Mouse (Mus musculus): ENCODE data around the gene Ppp1r3c. TPM values are rescaled to one million over a fixed set of nuclear protein-coding genes. Genes with fewer than 3 reads are reported as not detected.

The Ppp1r3c gene
- total and polyA plus RNA-seq, 3 experiments, result not detected

GRCm38 (mm10) chr19:36714492-36714891, 22.0 kb downstream of the Ppp1r3c start:
- H3K79me2 ChIP-seq (ENCODE audit: control insufficient read depth, insufficient read depth, low read length, poor library complexity), result no peaks in the 10 kb centered on the region
- no peak overlapping the region for H3K27ac ChIP-seq (ENCODE audit: control insufficient read depth, low read depth, low read length)
- no peaks in the 10 kb centered on the region for H3K4me1 ChIP-seq (ENCODE audit: control insufficient read depth in 1 of 2, insufficient read depth in 2 of 2, low read length in 2 of 2)
- H3K9ac ChIP-seq (ENCODE audit: control insufficient read depth, low read depth, low read length, poor library complexity, severe bottlenecking), result no peak overlapping the region
- TF ChIP-seq ZNF384 (IDR thresholded peaks at IDR 0.05; ENCODE audit: low read depth, low read length) (no peak), MAX (IDR thresholded peaks at IDR 0.05; ENCODE audit: low read length) (no peak), POLR2A (IDR thresholded peaks at IDR 0.05; ENCODE audit: control insufficient read depth in 1 of 2, insufficient read depth in 1 of 2, low read depth in 1 of 2, low read length in 2 of 2, poor library complexity in 1 of 2) (no peak), CTCF (IDR thresholded peaks at IDR 0.05 in 2 of 3, conservative IDR thresholded peaks at IDR 0.05 in 1 of 3; ENCODE audit: control insufficient read depth in 1 of 3, insufficient read depth in 1 of 3, low read depth in 2 of 3, low read length in 3 of 3, poor library complexity in 1 of 3, severe bottlenecking in 1 of 3) (no peak), MAZ (IDR thresholded peaks at IDR 0.05; ENCODE audit: low read depth, low read length) (no peak), SMC3 (IDR thresholded peaks at IDR 0.05; ENCODE audit: low read depth, low read length) (no peak), TBP (IDR thresholded peaks at IDR 0.05; ENCODE audit: low read depth, low read length) (no peak)
- H3K9me3 ChIP-seq (replicated peaks; ENCODE audit: insufficient read depth, low read length), result no peaks in the 10 kb centered on the region
- 0 out of 4 replicates have a peak, but pooled peaks cover 0 to 4% of the 10 kb centered on the region in 2 experiments for H3K27me3 ChIP-seq (ENCODE audit: control insufficient read depth in 1 of 2, insufficient read depth in 2 of 2, low read length in 2 of 2)
- no peak for DNase-seq (ENCODE audit: low read depth, low spot score)
- H3K36me3 ChIP-seq (ENCODE audit: control insufficient read depth in 1 of 2, insufficient read depth in 2 of 2, low read length in 2 of 2), result no peaks in the 10 kb centered on the region
- no peak overlapping the region for H3K4me3 ChIP-seq (ENCODE audit: control insufficient read depth in 1 of 2, insufficient read depth in 1 of 2, low read depth in 2 of 2, low read length in 2 of 2)

- Histone ChIP-seq H3K36me3 (ENCODE audit: control insufficient read depth in 1 of 2, insufficient read depth in 2 of 2, low read length in 2 of 2) (no peaks in the 10 kb centered on the region), H3K4me1 (ENCODE audit: control insufficient read depth in 1 of 2, insufficient read depth in 2 of 2, low read length in 2 of 2) (no peaks in the 10 kb centered on the region), H3K9ac (ENCODE audit: control insufficient read depth, low read depth, low read length, poor library complexity, severe bottlenecking) (no peak overlapping the region), H3K4me3 (ENCODE audit: control insufficient read depth in 1 of 2, insufficient read depth in 1 of 2, low read depth in 2 of 2, low read length in 2 of 2) (no peak overlapping the region), H3K27me3 (ENCODE audit: control insufficient read depth in 1 of 2, insufficient read depth in 2 of 2, low read length in 2 of 2) (no peaks in the 10 kb centered on the region), H3K9me3 (replicated peaks; ENCODE audit: insufficient read depth, low read length) (no peaks in the 10 kb centered on the region), H3K79me2 (ENCODE audit: control insufficient read depth, insufficient read depth, low read length, poor library complexity) (no peaks in the 10 kb centered on the region), H3K27ac (ENCODE audit: control insufficient read depth, low read depth, low read length) (no peak overlapping the region)
- no peak for DNase-seq (ENCODE audit: low read depth, low spot score)
- TF ChIP-seq MAFK (IDR thresholded peaks at IDR 0.05; ENCODE audit: borderline replicate concordance, low read depth, low read length), result no peak
- no peak for TF ChIP-seq CHD2 (IDR thresholded peaks at IDR 0.05; ENCODE audit: low read length)
- TF ChIP-seq RCOR1 (IDR thresholded peaks at IDR 0.05; ENCODE audit: low read depth, low read length), result no peak
- no peak for TF ChIP-seq RAD21 (IDR thresholded peaks at IDR 0.05; ENCODE audit: low read depth, low read length)
- no peak for TF ChIP-seq NRF1 (IDR thresholded peaks at IDR 0.05; ENCODE audit: insufficient read depth, low read depth, low read length, poor library complexity, severe bottlenecking)
- TF ChIP-seq NELFE (IDR thresholded peaks at IDR 0.05; ENCODE audit: low read depth, low read length), result no peak
- no peak for TF ChIP-seq JUND (IDR thresholded peaks at IDR 0.05; ENCODE audit: low read depth, low read length)
- TF ChIP-seq MXI1 (IDR thresholded peaks at IDR 0.05; ENCODE audit: low read depth, low read length), result no peak
Observed at GRCm38 (mm10) chr19:36713092-36713491, 23.4 kb downstream of the Ppp1r3c start.

- Histone ChIP-seq H3K9me3 (replicated peaks; ENCODE audit: insufficient read depth, low read length) (no peaks in the 10 kb centered on the region), H3K27me3 (ENCODE audit: control insufficient read depth in 1 of 2, insufficient read depth in 2 of 2, low read length in 2 of 2) (peaks cover 0 to 2% of the 10 kb centered on the region in 2 experiments; a peak in 2 of 4 replicates), H3K36me3 (ENCODE audit: control insufficient read depth in 1 of 2, insufficient read depth in 2 of 2, low read length in 2 of 2) (no peaks in the 10 kb centered on the region), H3K79me2 (ENCODE audit: control insufficient read depth, insufficient read depth, low read length, poor library complexity) (no peaks in the 10 kb centered on the region), H3K4me1 (ENCODE audit: control insufficient read depth in 1 of 2, insufficient read depth in 2 of 2, low read length in 2 of 2) (no peaks in the 10 kb centered on the region), H3K27ac (ENCODE audit: control insufficient read depth, low read depth, low read length) (no peak overlapping the region), H3K9ac (ENCODE audit: control insufficient read depth, low read depth, low read length, poor library complexity, severe bottlenecking) (no peak overlapping the region), H3K4me3 (ENCODE audit: control insufficient read depth in 1 of 2, insufficient read depth in 1 of 2, low read depth in 2 of 2, low read length in 2 of 2) (no peak overlapping the region)
- no peak for DNase-seq (ENCODE audit: low read depth, low spot score)
- TF ChIP-seq SMC3 (IDR thresholded peaks at IDR 0.05; ENCODE audit: low read depth, low read length), result no peak
- TF ChIP-seq ETS1 (IDR thresholded peaks at IDR 0.05; ENCODE audit: low read depth, low read length), result no peak
- TF ChIP-seq E2F4 (IDR thresholded peaks at IDR 0.05; ENCODE audit: borderline replicate concordance, low read depth, low read length), result no peak
- no peak for TF ChIP-seq SIN3A (IDR thresholded peaks at IDR 0.05; ENCODE audit: low read length)
- TF ChIP-seq USF1 (IDR thresholded peaks at IDR 0.05; ENCODE audit: low read depth, low read length), result no peak
- TF ChIP-seq MEF2A (IDR thresholded peaks at IDR 0.05; ENCODE audit: extremely low read depth, insufficient replicate concordance, low read depth, low read length, poor library complexity, severe bottlenecking), result no peak
- no peak for TF ChIP-seq MAFK (IDR thresholded peaks at IDR 0.05; ENCODE audit: borderline replicate concordance, low read depth, low read length)
- no peak for TF ChIP-seq GABPA (IDR thresholded peaks at IDR 0.05; ENCODE audit: low read depth, low read length)
- no peak for TF ChIP-seq TCF12 (IDR thresholded peaks at IDR 0.05; ENCODE audit: low read depth, low read length)
- no peak for TF ChIP-seq JUND (IDR thresholded peaks at IDR 0.05; ENCODE audit: low read depth, low read length)
- TF ChIP-seq UBTF (IDR thresholded peaks at IDR 0.05; ENCODE audit: borderline replicate concordance, insufficient read depth, low read depth, low read length), result no peak
- no peak for TF ChIP-seq ZKSCAN1 (IDR thresholded peaks at IDR 0.05; ENCODE audit: low read depth, low read length)
- TF ChIP-seq EP300 (IDR thresholded peaks at IDR 0.05; ENCODE audit: low read depth in 1 of 2, low read length in 2 of 2), result no peak
Observed at GRCm38 (mm10) chr19:36706195-36706594, 30.3 kb downstream of the Ppp1r3c start.
